Mouse (Mus musculus) T-helper 17 cell (primary cell): Measurements from ENCODE around the gene Grifin.

Experiments
- in situ Hi-C, 2 experiments: fragments of 300-600 bp; cut with MboI, MseI; formaldehyde crosslinking; loops; 1 replicate in 1 of 2; 2 replicates in 1 of 2; pipeline ENCODE4 v1.15.1; 2025; ENCODE audit warnings: high pct_unique_total_duplicates in 2 of 2

Grifin gene

DNA sequence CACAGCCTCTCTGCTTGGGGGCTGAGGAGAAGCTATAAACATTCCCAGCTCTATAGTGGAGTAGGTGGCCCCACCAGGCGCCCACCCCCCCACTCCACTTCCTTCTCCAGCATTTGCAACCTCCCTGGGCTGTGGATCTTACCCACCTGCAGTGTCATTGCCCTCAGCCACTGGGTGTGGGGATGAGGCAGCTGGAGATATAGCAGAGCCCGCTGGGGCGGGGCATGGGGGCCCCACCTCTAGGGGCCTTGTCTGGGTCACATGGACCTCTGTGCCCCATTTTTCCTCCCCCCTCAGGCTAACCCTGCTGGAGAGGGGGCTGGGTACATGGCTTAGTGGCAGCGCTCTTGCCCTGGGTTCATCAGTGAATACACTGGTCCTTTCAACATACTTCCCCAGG is at the start of gene Grifin:
Gene Grifin (minus strand): TSS at position 176 of the 400 bp plus-strand sequence.
- in situ Hi-C loops = loop anchor here in 1 of 2 experiments (5.0 kb wide), 1 partner anchor 52 kb away; no protein-coding TSS in a partner anchor

DNA sequence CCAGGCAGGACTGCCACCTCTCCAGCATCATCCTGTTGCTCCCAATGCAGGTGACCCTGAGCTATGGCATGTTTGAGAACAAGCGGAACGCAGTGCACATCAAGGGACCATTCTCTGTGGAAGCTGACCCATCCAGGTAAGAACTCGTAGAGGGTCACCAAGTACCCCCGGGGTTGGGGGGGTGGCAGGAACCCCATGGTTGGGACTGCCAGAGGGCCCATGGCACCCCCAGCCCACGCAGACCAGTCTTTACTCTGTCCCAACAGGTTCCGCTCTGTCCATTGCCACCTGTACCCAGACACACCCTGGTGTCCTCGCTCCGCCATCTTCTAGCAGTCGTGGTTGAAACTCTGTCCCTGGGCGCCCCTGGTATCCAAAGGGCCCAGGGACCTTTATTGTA is 49.3 kb upstream of the Grifin start:
- in situ Hi-C loops = no loop called here

DNA sequence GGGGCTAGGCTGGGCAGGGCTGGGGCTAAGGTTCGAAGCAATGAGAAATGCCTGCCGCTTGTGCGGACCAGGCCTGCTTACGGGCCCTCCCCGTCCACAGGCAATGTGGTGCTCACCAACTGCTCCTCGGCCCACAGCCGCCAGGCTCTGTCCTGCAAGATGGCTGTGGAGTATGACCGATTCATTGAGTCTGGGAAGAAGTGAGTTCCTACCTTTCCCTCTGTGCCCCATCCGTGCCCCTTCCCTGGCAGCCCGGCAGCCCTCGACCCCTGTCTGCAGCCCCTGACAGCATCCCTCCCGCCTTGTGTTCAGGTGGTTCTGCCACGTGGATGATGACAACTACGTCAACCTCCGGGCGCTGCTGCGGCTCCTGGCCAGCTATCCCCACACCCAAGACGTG is 47.3 kb upstream of the Grifin start:
- in situ Hi-C loops = no loop called here

DNA sequence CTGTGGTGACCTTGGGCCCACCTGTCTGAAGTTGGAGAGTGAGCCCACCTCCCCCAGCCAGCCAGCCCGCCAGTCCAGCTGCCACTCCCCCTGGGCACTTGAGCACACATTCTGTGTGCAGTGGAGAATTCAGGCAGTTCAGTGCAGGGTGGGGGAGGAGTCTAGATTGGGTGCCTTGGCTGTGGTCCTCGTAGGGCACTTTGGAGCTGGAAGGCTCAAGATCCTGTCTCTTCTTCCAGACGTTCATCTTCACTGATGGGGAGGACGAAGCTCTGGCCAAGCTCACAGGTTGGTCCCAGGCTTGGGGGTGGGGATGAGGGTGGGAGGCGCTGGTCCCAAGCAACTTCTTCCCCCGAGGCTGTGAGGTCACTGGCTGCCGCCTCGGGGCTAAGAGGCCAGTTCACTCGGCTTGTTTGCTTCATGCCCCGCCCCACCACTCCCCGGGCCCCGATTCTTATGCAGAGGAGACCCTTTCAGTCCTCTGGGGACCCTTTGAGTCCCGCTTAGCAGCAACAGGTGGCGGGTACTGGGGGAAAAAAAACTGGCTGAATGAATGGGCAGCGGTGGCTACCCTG is 46.8 kb upstream of the Grifin start:
- in situ Hi-C loops = no loop called here

DNA sequence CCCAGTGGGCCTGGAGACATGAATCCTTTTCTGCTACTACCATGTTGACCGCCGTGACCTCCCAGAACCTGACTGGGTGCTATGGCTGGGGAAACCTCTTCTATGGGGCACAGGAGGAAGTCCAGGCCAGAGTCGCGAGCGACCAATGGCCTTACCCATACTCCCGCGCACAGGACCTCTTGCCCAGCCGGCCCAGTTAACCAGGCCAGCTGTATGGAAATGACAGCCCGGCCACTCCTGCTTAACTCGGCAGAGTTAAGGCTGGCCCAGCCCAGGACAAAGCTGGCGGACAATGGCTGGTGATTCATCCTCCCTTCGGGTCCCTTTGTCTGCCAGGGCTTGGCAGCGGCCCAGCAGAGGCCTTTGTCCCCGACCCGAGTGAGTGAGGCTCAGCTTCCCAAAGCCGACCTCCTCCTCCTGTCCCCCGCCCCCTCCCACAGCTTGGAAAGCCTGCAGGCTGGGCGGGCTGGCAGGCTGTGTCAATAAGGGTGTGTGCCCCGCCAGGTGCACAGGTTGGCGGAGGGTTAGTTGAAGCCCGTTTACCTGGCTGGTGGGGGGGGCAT is 46.2 kb upstream of the Grifin start:
- in situ Hi-C loops = no loop called here

DNA sequence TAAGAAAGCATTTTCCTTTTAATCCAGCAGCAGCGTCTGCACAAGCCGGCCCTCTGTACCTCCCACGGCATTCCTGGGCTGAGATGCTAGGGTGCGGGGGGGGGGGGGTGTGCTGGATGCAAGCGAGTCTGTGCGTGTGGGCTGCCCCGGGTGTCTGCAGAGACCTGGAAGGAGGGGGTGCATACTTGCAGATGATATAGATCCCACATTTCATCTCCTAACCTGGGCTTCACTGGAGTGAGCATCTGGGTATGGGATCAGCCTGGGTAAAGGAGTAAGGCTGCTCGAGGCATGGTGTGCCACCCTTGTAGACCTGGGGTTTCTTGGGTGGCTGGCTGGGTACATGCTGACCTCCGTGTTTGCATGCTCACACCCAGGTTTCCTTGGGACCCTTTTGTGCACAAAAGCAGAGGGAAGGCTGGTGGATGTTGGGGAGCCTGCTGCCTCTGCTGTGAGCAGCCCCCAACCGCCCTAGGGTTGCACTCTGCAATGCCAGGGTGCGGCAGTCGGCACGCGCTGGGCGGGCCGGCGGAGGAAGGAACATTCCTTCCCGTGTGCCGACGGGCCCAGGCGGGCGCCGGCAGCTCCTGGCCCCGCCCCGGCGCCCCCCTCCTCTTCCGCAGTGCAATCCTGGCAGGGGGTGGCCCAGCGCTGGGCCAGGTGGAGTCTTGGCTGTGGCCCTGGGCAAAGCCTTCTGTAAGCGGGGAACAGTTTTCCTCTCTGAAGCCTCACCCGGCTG is 45.6 kb upstream of the Grifin start:
- in situ Hi-C loops = no loop called here

DNA sequence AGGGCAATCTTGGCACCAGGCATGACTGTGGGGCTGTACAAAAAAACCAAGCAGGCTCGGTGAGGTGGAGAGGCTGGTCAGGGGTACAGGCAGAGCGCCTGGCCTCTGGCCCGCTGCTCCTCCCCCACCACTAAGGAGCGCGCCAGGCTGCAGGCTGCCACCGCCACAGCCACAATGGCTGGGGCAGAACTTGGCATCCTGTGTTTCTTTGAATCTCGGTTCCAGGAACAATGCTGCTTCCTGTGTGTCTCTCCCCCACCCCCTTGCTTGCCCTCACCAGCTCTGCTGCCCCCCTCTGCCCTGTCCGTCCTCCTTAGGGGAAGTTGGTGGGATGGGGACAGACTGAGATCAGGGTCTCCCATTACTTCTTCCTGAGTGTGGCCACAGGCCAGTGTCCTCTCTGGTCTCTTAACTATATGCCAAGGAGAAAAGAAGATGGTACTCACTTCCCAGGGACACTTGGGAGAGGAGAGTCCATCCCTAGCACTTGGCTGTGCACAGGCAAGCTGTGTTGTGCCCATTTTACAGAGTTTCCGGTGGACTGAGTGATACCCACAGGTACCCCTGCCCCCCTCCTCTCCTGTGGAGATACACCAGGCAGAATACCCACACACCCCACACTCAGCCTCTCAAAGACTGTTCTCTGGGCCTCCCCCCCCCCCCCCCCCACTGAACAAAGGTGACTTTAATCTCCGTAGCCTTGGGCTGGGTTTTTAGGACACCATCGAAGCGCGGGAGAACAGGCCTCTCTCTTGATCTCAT is 44.8 kb upstream of the Grifin start:
- in situ Hi-C loops = no loop called here

DNA sequence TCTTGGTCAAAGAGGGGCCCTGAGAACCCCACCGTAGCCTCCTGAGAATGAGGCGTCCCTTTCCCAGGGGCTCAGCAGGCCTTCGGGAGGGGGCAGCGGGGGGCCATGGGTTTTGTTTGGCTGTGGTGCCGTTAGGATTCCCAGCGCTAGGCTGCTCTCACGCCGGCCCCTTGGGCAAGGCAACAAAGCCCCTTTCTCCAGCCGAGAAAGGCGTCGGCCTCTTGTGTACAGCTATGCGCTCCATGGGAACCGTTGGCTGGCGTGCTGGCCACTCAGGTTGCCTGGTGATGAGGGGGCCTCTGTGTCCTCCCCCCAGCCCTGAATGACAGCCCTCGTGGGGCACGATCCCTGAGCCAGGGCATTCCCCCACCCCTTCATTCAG is 43.8 kb upstream of the Grifin start:
- in situ Hi-C loops = no loop called here

DNA sequence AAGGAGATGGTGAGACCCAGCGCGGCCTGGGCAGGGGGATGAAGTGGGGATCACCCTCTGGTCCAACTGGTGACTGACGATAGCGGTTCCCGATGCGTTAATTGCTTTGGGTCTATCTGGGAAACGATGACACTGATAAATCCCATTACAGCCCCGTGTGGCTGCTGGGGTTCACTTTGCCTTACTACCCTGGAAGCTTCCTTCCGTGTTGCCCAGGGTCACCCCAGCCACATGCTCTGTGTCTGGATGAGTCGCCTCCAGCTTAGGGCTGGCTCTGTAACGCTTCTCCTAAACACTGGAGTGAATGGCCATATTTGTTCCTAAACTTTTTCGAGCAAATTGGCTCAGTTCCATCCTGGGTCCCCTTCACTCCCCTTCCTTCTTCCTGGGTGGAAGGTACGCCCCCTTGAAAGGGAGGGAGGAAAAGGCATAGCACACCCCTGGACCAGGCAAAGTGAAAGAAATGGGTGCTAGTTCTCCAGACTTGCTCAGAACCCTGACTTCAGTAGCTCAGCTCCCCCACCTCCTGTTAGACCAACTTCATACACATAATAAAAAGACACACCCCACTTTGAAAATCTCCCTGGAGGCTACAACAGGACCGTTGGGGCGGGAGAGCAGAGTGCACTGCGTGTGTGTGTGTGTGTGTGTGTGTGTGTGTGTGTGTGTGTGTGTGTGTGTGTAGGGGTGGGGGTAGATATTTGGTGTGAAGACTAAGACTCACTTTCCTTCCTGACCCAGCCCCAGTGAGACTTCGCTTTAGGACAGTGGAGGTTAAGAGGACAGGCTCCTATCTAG is 43.2 kb upstream of the Grifin start:
- in situ Hi-C loops = no loop called here

DNA sequence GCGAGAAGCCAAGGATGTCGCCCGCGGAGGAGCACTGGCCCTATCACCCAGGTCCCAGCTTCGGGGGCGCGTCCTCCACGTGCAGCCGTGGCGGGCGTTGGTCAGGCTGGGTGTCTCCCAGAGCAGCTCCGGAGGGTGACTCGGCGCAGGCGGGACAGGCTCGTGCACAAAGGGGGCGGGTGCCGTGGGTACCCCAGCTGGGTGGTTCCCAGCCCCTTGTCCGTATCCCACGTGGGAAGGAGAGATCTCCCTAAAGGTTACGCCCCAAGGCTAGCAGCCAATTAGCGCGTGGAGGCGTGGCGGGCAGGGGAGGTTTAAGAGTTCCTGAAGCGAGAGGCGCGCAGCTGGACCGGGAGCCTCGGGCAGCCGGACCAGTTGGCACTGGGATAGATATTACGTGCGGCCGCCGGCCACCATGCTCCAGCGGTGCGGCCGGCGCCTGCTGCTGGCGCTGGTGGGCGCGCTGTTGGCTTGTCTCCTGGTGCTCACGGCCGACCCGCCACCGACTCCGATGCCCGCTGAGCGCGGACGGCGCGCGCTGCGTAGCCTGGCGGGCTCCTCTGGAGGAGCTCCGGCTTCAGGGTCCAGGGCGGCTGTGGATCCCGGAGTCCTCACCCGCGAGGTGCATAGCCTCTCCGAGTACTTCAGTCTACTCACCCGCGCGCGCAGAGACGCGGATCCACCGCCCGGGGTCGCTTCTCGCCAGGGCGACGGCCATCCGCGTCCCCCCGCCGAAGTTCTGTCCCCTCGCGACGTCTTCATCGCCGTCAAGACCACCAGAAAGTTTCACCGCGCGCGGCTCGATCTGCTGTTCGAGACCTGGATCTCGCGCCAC is 42.3 kb upstream of the Grifin start, which contains the start of gene Lfng:
Gene Lfng (plus strand): TSS at position 320 of the 835 bp plus-strand sequence.
- in situ Hi-C loops = no loop called here

DNA sequence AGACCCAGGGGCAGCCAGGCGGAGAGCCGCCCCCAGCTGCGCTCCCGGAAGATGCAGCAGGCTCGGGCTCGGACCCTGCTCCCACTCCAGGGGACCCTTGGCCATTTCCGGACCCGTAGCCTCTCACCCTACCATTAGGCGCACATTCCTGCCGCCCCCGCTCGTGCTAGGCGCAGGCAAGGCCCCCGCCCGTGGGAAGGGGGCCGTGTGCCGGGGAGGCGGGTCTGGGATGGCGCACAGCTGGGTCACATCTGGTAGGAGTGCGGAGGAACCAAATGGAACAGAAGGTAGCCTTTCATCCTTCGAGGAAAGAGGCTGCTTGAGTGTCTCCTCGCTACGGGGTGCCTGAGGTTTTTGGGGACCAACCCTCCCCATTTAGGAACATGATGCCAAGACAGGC is 41.5 kb upstream of the Grifin start:
- in situ Hi-C loops = no loop called here

DNA sequence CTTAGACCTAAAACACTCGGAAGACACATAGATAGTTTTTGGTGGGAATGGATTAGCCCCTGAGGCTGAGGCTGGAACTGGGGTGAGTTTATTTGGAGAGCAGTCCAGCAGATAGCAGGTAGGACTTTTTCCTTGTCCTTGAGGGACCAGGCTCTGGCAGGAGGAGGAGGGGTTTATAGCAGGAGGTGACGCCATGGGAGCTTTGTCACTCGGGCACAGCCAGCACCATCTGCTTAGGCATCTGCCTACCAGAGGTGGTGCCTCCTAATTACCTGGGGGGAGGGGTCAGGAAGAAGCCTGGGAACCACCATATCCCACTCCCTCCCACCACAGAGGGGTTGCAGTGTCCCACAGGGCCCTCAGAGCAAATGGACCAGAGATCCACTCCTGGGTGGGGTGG is 40.4 kb upstream of the Grifin start:
- in situ Hi-C loops = no loop called here

DNA sequence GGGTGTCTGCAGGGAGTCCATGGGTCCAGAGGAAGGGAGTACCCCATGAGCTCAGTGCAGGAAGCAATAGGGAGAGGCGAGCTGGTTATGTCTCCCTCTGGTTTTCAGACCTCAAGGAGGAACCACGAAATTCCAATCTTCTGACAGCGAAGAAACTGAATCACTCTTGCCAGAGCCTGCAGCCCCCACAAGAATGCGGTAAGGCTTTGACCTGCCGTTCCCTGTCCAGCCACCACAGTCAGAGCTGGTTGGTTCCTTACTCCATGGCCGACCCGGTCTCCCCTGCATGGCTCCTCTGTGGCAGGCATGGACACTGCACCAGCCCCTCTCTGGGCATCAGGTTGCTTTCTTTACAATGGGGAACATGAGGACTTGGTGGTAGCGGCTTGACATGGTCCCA is 39.5 kb upstream of the Grifin start:
- in situ Hi-C loops = no loop called here

DNA sequence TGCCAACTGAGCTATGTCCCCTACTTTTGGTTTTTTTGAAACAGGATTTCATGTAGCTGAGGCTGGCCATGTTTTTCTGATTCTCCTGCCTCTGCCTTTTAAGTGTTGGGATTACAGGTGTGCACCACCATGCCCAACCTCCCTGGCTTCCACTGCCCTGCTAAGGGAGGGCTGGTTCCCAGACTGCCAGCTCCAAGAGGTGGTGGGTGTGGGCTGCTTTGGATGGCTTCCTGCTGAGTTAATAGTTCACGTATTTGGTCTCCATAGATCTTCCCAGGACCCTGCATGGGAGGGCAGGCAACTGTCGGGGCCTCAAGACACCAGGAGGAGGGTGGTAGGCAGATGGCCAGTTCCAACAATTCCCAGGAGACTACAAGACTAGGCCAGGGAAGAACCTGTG is 37.7 kb upstream of the Grifin start:
- in situ Hi-C loops = no loop called here

DNA sequence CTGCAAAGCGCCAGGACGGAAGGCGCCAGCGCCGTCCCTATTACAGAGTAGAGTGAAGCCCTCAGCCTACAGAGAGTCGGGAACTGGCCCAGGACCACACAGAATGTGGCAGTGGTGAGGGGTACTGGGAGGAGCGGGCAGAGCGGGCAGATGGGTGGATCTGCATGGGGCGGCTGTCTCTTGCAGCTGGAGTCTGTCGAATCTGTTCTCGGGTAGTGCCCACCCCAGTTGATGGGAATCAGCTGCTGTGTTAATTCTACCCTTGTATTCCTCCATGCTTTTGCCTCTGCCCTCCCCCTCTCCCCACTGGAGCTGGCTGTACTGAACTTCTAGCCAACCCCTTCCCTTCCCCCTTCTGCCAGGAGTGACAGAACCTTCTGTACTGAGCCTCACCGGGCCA is 36.8 kb upstream of the Grifin start:
- in situ Hi-C loops = no loop called here

DNA sequence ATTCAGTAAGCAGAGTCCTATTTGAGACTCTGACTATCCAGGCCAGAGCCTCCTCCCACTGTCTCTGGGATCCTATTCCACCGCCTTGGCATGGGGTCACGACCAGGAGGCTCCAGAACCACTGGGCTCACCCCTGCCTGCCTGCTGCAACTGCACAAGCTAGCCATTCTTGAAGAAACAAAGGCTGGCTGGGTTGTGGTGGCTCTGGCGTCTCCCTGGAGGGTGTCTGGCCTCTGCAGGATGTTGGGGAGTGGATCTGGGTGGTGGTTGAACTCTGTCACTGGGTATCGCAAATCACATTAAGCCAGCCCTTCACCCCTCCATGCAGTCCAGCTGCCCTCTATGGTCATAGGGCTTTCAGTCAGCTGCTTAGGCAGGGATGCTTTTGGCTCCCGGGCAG is 35.1 kb upstream of the Grifin start:
- in situ Hi-C loops = loop anchor here in 1 of 2 experiments (25.0 kb wide), 1 partner anchor 1262 kb away; no protein-coding TSS in a partner anchor

DNA sequence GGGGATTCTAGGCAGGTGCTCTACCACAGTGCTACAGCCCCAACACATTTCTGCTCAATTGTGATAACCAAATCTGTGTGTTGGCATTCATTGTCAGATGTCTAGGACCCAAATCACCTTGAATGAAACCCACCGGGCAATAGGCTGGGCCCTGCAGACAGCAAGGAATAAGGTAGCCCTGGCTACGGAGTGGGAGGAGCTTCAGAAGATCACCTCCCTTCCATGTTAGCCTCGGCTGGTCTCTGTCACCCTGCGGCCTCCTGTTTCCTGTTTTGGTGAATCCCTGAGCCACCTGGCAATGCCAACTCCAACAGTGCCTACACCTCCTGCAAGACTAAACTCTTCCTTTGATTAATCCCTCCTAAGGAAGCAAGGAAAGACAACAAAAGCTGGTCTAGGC is 32.9 kb upstream of the Grifin start:
- in situ Hi-C loops = loop anchor here in 1 of 2 experiments (25.0 kb wide), 1 partner anchor 1265 kb away; no protein-coding TSS in a partner anchor

DNA sequence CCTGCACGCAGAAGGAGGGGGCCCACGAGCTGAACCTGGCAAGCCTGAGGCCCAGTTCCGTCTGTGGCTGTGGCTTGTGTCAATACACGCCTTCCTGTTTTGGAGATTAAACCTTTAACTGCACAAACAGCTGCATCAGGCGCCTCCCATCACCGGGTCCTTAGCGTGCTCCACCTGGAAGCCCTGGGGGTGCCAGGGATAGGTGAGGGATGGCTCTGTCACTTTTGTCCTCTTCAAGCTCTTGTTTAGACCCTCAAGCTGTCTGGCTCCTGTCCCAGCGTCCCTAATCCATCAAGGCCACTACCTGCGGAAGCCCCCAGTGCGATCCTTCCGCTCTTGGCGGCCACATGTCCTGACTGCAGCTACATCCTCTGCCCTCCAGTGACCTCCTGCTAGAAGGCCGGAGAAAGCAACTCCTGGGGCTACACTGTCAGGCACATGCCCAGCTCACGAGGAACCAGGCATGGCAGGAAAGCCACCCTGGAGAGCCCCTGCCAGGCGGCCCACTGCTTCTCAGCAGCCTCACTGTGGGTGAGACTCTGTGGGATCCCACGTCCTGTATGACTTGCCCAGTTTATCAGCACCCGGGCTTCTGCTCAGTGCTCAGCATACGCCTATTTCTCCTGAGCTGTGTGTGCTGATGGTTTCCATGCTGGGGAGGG is 32.2 kb upstream of the Grifin start:
- in situ Hi-C loops = loop anchor here in 1 of 2 experiments (25.0 kb wide), 1 partner anchor 1265 kb away; no protein-coding TSS in a partner anchor

DNA sequence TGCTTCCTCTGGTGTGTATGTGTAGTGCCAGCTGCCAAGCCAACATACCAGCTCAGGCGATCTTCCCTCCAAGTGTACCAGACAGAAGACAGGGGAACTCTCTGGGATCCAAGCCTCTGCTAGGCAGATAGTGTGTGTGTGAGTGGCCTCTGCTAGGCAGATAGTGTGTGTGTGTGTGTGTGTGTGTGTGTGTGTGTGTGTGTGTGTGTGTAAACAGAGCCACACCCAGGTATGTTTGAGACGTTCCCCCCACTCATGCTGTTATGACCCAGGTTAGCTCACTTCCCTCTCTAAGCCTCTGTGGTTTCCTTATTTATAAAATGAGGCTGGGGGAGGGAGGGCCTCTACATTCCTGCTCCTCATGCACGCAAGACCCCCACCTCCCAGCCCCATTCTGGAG is 31.6 kb upstream of the Grifin start:
- in situ Hi-C loops = loop anchor here in 1 of 2 experiments (25.0 kb wide), 1 partner anchor 1266 kb away; no protein-coding TSS in a partner anchor

DNA sequence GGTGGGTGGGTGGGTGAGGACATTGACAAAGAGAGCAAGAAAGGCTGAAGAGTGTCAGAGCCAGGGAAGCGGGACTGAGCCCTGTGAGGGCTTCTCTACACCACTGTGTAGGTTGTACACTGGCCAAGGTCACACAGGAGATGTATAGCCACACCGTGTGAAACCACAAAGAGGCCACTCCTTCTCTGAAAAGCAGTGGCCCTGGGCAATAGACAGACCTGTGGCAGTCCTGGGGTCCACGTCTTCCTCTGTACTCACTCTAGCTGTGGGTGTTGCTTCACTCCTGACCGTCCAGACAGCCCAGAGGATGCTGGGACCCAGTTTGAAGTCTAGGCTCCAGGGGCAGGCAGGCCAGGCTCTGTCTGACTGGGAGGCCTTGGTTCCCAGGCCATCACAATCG is 30.0 kb upstream of the Grifin start:
- in situ Hi-C loops = loop anchor here in 1 of 2 experiments (25.0 kb wide), 1 partner anchor 1267 kb away; no protein-coding TSS in a partner anchor
